In the genomic region with DNA sequence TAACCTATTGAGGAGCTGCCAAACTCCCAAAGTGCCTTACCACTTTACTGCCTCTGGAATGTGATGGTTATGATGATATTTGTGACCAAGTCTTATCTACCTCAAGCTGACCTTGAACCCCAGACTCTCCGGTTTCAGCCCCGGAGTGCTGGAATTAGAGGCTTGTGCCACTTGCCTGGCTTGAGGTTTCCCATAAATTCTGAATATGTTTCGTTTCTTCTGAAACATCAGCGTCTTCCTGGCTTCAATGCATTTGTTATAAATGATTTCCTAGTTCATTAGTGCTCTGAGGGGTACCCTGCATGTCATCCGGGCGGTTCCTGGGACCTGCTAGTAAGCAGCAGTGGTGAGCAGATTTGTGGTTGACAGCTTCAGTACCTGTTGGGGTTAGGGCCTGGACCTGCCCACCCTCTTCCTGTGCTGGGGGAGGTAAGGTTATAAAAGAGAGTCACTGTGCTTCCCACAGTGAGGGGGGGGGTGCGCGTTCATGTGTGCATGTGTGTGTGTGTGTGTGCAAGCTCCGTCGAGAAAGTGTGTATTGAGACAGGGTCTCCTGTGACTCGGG, we compare ENCODE assay signal across 10 mouse cellular contexts. TPM values are rescaled to one million over a fixed set of nuclear protein-coding genes. Genes with fewer than 3 reads are reported as not detected.
A peak's percentile ranks its signal among the peaks of the same experiment; 100 is the strongest.
DNase-seq lines count a peak whose midpoint lies in the region; ATAC-seq lines count a peak whose summit lies in the region.
"Had no signal": no experiment of that assay in that cellular context is flagged by ENCODE, and none has a peak within 500 bp of the region (broad histone marks: within the 10 kb centered on the region; RNA-seq: fewer than 3 reads in every experiment).

No protein-coding gene starts in this region.

- H3K27ac ChIP-seq in embryonic facial prominence, embryonic 10.5 days (replicated peaks), result no peak overlapping the region
- no peak overlapping the region for H3K27ac ChIP-seq in hindbrain, embryonic 13.5 days
- H3K27ac ChIP-seq in midbrain, embryonic 13.5 days, result no peak overlapping the region

- H3K4me3 ChIP-seq in embryonic facial prominence, embryonic 10.5 days, result peak overlapping the region; percentile 71
- no peak overlapping the region for H3K4me3 ChIP-seq in hindbrain, embryonic 13.5 days
- H3K4me3 ChIP-seq in midbrain, embryonic 13.5 days (replicated peaks), result no peak overlapping the region

- H3K4me1 ChIP-seq in embryonic facial prominence, embryonic 10.5 days, result peaks cover 80% of the 10 kb centered on the region
- H3K4me1 ChIP-seq in hindbrain, embryonic 13.5 days (replicated peaks), result peaks cover 59% of the 10 kb centered on the region
- peaks cover 49% of the 10 kb centered on the region for H3K4me1 ChIP-seq in midbrain, embryonic 13.5 days (replicated peaks)

- peak; percentile 29 for DNase-seq in kidney, postnatal 10 days
- no peak for DNase-seq in kidney, postnatal 25 days
- no peak for DNase-seq in embryonic facial prominence, embryonic 10.5 days (ENCODE audit: low spot score)
- no peak for DNase-seq in layer of hippocampus, adult 11-12 months (ENCODE audit: low spot score)
- DNase-seq in spleen, postnatal 36 days (ENCODE audit: low spot score in 2 of 2), result no peak
- no peak for DNase-seq in gastrocnemius, postnatal 25 days
- DNase-seq: right cerebral cortex, postnatal 14 days had no signal

- peak overlapping the region; percentile 87 for H3K4me2 ChIP-seq in hindbrain, embryonic 13.5 days
- peak overlapping the region; percentile 83 for H3K4me2 ChIP-seq in midbrain, embryonic 13.5 days (replicated peaks)

- H3K27me3 ChIP-seq in embryonic facial prominence, embryonic 10.5 days (replicated peaks; ENCODE audit: low read depth, poor library complexity, severe bottlenecking), result peaks cover 9% of the 10 kb centered on the region; the same call in 1 of the 2 replicates
- 0 out of 2 replicates have a peak, but pooled peaks cover 4% of the 10 kb centered on the region for H3K27me3 ChIP-seq in hindbrain, embryonic 13.5 days
- H3K27me3 ChIP-seq in midbrain, embryonic 13.5 days, result no peaks in the 10 kb centered on the region

- H3K36me3 ChIP-seq in embryonic facial prominence, embryonic 10.5 days (replicated peaks), result no peaks in the 10 kb centered on the region
- no peaks in the 10 kb centered on the region for H3K36me3 ChIP-seq in hindbrain, embryonic 13.5 days
- no peaks in the 10 kb centered on the region for H3K36me3 ChIP-seq in midbrain, embryonic 13.5 days

- 89% methylated on average over 11 of the region's 11 CpGs for WGBS in embryonic facial prominence, embryonic 10.5 days
- WGBS in hindbrain, embryonic 13.5 days, result 92% methylated on average over 11 of the region's 11 CpGs
- 92% methylated on average over 11 of the region's 11 CpGs for WGBS in midbrain, embryonic 13.5 days

- ATAC-seq in hindbrain, embryonic 13.5 days (ENCODE audit: low FRiP score), result no peak
- ATAC-seq in midbrain, embryonic 13.5 days, result no peak

- H3K9ac ChIP-seq in hindbrain, embryonic 13.5 days, result no peak overlapping the region
- no peak overlapping the region for H3K9ac ChIP-seq in midbrain, embryonic 13.5 days (replicated peaks)

- H3K9me3 ChIP-seq in embryonic facial prominence, embryonic 10.5 days, result no peaks in the 10 kb centered on the region
- no peaks in the 10 kb centered on the region for H3K9me3 ChIP-seq in hindbrain, embryonic 13.5 days
- H3K9me3 ChIP-seq in midbrain, embryonic 13.5 days, result no peaks in the 10 kb centered on the region

RNA-seq across cellular contexts. Expression of a gene that starts 1.5 kb away (rescaled TPM):
- polyA plus RNA-seq in embryonic facial prominence, embryonic 10.5 days (2016; fragmentation: Nextera tagmentation; extraction: Ambion mirVana), result 34.0 and 35.9 TPM in 2 replicates
- 26.9 and 30.0 TPM in 2 replicates for polyA plus RNA-seq in hindbrain, embryonic 13.5 days (2015; fragmentation: Nextera tagmentation; extraction: Ambion mirVana)
- polyA plus RNA-seq in midbrain, embryonic 13.5 days (2015; fragmentation: Nextera tagmentation; extraction: Ambion mirVana), result 24.4 and 25.4 TPM in 2 replicates
- 10 to 100 TPM; 16.8 to 17.8 TPM for total RNA-seq in gastrocnemius, postnatal 25 days (2021)

RNA-seq across cellular contexts. Expression of a gene that starts 22.4 kb away (rescaled TPM):
- 0.20 and 0.80 TPM in 2 replicates for polyA plus RNA-seq in embryonic facial prominence, embryonic 10.5 days (2016; fragmentation: Nextera tagmentation; extraction: Ambion mirVana)
- polyA plus RNA-seq in hindbrain, embryonic 13.5 days (2015; fragmentation: Nextera tagmentation; extraction: Ambion mirVana), result 5.2 and 5.5 TPM in 2 replicates
- 2.7 and 3.3 TPM in 2 replicates for polyA plus RNA-seq in midbrain, embryonic 13.5 days (2015; fragmentation: Nextera tagmentation; extraction: Ambion mirVana)
- 1 to 10 TPM; 3.2 to 3.9 TPM for total RNA-seq in gastrocnemius, postnatal 25 days (2021)
- total RNA-seq: hematopoietic stem cell, adult 5-6 weeks had no signal

RNA-seq across cellular contexts. Expression of a gene that starts 25.7 kb away (rescaled TPM):
- 0.35 and 0.69 TPM in 2 replicates for polyA plus RNA-seq in embryonic facial prominence, embryonic 10.5 days (2016; fragmentation: Nextera tagmentation; extraction: Ambion mirVana)
- 1.9 and 3.3 TPM in 2 replicates for polyA plus RNA-seq in hindbrain, embryonic 13.5 days (2015; fragmentation: Nextera tagmentation; extraction: Ambion mirVana)
- 1.6 and 1.7 TPM in 2 replicates for polyA plus RNA-seq in midbrain, embryonic 13.5 days (2015; fragmentation: Nextera tagmentation; extraction: Ambion mirVana)
- total RNA-seq in gastrocnemius, postnatal 25 days (2021), result under 1 TPM in 1 of 2 experiments, not detected in 1; 0.46 TPM
- total RNA-seq: hematopoietic stem cell, adult 5-6 weeks had no signal

RNA-seq across cellular contexts. Expression of a gene that starts 48.2 kb away (rescaled TPM):
- 41.3 and 42.5 TPM in 2 replicates for polyA plus RNA-seq in embryonic facial prominence, embryonic 10.5 days (2016; fragmentation: Nextera tagmentation; extraction: Ambion mirVana)
- 32.2 and 33.7 TPM in 2 replicates for polyA plus RNA-seq in hindbrain, embryonic 13.5 days (2015; fragmentation: Nextera tagmentation; extraction: Ambion mirVana)
- 35.9 and 36.3 TPM in 2 replicates for polyA plus RNA-seq in midbrain, embryonic 13.5 days (2015; fragmentation: Nextera tagmentation; extraction: Ambion mirVana)
- total RNA-seq in gastrocnemius, postnatal 25 days (2021), result 10 to 100 TPM; 10.6 to 10.7 TPM
